Mouse (Mus musculus) kidney, postnatal 14 days (tissue): Measurements from ENCODE around the gene Aox4.

Experiments used
- DNase-seq: peaks from one replicate; pipeline ENCODE4 v3.0.0; 2022; ENCODE audit warnings: mixed read lengths

Gene Aox4

DNA sequence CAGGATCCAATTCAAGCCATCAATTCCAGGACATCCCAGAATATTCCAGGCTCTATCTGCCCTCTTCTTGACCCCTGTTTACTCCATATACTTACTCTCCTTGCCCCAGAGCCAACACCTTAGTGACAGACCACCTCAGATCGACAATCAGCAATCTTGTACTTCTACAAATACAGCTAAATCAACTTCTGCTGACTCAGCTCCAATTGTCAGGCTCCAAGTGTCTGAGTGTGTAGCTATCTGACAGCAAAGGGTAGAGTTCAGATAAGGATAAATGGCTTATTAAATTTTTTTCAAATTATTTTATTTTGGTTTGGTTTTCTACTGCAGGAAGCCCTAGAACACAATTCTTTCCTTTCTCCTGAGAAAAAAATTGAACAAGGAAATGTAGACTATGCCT, 38.3 kb downstream of the Aox4 start:
- DNase-seq, result no peak

DNA sequence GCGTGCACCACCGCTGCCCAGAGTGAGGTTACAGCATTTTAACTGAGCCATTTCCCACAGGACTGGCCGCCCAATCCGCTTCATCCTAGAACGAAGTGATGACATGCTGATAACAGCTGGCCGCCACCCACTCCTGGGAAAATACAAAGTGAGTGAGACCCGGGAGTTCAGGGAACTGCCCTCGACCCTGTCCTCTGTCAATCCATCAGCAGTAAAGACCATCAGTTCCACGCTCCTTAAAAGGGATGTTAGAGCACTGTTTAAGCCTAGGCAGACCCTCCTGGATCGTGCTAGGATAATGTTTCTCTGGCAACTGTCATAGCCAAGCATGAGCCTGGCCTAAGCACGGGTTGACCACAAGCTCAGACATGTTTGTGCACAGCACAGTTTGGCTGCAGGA, 43.3 kb downstream of the Aox4 start:
- no peak for DNase-seq

DNA sequence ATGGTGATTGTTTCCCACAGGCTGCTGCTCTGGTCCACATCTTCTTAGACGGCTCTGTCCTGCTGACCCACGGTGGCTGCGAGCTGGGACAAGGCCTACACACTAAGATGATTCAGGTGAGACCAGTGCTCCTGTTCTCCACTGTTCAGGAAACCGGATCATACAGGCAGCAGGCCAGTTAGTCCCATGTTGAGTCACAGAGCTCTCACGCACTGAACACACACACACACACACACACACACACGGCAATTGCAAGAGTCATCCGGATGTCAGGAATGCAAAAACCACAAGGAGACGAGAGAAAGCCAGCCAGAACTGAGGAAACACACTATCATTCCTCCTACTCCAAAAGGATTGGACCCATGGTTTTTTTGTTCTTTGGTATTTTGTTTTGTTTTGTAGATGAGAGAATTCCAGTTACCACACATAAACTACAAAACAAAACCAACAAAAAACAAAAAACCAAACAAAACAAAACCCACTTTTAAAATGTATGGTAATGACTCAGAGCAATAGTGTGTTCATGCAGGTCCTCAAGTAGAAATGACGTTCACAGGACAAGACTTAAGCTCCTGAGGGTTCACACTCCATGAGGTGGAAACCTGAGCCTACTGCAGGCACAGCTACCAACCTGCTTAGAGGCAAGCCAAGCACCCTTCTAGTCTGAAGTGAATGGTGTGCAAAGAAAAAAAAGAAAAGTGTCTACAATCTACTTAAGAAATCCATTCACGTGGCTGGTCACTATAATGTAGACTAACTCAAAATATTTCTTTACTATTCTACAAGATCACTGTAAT, 47.2 kb downstream of the Aox4 start:
- peak; percentile 14 for DNase-seq

DNA sequence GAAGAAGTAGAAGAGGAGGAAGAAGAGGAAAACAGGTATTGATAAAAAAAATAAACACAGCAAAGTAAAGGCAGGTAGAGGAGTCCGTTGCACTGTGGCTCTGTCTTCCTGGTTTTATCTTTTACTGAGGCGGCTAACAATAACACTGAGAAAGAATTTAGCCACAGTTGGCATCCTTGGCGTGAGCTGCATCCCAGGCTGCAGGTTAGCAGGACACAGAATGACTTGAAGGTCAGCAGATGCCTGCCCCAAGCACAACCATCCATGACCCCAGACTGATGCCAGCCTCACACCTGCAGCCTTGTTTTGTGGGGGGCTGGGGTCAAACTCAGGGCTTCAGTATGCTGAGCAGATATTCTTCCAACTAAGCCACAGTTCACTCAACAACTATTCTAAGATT, 50.1 kb downstream of the Aox4 start:
- no peak for DNase-seq

DNA sequence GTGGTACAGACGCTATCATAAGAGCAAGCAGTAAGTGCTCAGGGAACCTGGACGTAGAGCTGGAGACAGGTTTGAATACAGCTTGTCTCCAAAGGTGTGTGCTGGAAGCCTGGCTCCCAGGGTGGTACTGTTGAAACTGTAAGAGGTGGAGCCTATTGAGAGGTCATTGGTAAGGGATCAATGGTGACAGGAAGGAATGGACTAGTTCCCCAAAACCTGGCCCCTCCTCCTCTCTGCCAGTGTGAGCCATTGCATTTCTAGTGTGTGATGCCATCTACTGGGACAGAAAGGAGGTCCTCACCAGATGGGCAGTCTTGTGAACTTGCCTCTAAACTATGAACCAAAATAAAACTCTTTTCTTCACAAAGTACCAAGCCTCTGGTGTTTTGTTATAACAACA, 58.0 kb downstream of the Aox4 start:
- DNase-seq, result no peak

DNA sequence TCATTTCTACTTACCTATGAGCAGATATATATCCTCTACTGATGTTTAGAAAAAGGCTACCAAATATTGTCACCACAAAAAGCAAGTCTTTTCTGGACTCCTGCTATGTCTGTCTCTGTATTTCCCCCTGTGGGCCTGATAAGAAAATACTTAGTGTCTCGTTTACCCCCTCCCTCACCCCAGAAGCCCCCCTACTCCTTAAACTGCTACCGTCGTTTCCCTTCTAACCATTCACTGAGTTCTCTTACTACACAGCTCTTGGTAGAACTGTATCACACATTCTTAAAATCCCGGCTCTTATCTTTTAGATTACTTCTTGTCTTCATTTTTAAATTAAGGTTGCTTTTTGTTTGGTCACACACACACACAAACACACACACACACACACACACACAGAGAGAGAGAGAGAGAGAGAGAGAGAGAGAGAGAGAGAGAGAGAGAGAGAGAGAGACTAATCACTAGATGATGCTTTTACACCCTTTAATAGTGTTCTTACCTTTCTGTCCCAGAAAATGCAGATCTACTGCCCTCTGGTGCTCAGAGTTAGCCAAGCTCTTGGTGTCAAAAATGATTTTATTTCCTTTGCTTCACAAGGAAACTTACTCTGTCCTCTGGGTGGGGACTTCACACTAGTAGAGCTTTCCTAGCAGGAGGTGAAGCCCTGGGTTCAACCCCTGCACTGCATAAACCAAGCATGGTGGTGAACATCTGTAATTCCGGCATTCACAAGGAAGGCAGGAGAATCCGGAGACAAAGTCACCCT, 60.8 kb downstream of the Aox4 start:
- peak; percentile 54 for DNase-seq

DNA sequence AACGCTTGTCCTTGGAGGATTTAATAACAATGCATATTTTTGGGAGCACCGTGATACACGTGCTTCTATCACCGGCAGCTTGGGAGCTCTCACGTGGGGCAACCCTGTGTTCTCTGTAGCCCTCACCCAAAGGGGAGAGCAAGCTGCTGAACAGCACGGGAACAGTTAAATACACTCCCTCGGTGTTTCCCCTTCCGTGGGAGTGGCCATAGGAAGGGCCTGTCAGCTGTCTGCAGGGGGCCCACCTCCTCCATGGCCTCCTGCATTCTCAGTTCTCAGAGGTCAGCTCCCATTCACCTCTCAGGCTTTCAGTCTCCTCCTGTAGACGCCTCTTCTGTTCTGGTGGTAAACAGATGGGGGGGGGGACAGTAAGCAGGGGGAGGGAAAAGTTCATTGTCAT, 65.7 kb downstream of the Aox4 start:
- no peak for DNase-seq

DNA sequence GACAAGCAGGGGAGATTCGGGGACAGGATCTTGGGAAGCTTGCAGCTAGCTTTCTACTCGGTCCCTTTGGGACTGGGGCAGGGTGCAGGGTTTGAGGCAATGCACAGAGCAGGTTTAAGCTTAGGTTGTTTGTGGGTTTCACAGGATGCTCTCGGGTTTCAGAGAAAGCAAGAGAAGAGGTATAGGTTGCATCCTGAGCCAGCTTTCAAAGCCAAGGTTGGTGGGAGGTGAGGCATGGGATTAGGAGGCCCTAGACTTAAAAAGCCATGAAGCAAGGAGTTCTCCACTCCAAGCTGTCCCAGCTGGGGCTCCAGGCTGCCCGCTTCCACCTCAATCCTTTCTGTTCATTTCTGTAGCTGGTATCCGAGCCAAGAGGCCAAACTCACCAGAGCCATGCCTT, 67.8 kb downstream of the Aox4 start, which contains the start of gene Aox2:
Gene Aox2, plus strand, starts transcription at position 301 of the 400 bp plus-strand sequence.
- no peak for DNase-seq

DNA sequence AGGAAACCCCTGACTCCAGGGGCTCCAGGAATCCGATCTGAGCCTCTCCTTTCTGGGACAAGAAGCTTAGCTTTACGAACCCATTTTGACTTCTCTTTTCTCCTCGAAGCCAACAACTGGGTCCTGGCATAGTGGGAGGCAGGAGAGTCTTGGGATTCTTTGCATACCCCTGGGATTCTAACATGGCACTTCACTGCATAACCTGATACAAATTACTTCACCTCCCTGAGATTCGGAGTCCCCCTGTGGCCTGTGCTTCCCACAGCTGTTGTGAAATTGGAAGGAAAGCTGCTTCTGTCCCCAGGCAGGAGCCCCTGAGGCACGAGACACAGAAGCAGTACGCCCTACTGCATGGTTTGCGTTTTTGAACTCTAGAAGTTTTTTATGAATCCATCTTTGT, 68.3 kb downstream of the Aox4 start:
- no peak for DNase-seq

DNA sequence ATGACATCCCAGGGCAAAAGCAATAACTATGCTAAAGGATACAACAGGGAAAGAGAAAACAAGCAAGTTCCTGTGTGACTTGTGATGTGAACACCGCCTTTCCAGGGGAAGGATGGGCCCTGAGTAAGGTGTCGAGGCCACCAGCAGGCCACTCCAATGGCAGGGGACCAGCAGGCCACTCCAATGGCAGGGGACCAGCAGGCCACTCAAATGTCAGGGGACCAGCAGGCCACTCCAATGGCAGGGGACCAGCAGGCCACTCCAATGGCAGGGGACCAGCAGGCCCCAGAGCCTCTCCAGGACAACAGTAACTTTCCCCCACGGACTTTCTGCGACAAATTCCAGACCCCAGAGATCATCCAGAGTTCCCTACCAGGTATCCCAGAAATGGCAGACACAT, 70.2 kb downstream of the Aox4 start:
- DNase-seq, result no peak

DNA sequence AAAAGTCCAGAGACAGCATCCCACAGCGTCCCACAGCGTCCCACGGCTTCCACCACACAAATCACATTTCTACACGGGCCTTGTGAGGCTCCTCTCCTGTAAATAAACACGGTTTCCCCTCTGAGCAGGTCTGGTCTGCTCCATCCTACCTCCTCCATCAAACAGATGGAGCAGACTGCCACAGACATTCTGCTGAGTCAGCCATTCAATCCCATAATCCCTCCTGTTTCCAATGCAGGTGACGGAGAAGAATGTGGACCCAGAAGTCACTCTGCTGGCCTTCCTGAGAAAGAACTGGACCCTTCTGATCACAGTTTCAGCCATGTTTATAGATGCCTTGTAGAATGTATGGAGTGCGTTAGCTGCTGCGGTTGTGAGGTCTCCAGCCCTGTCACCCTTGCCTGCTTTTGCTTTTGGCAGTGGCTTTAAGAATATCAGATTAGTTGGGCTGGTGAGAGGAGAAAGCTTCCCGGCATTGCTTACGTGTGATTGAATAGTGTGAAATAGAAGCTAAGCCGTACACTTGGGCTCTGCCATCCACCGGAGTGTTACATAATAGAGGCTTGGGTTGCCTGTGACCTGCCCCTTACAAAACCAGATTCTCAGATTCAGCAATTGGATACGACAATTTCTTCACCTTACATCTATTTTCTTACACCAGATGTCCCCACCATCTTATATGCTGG, 70.9 kb downstream of the Aox4 start:
- DNase-seq, result no peak

DNA sequence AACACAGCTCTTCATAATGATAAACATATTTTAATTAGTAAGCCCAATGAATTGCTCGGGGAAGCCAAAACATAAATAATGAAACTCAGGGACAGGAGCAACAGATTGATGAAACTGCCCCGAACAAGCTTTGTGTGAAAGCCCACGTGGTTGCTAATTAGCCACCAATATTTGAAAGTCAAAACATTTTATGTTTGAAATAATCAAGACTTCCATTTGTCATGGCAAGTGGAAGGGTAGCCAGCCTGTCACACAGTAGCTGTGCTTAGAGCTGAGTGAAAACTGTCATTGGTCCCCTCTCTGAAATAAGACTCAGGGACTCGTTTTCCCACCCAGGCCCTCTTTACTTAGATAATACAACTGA, 71.4 kb downstream of the Aox4 start:
- DNase-seq, result no peak

DNA sequence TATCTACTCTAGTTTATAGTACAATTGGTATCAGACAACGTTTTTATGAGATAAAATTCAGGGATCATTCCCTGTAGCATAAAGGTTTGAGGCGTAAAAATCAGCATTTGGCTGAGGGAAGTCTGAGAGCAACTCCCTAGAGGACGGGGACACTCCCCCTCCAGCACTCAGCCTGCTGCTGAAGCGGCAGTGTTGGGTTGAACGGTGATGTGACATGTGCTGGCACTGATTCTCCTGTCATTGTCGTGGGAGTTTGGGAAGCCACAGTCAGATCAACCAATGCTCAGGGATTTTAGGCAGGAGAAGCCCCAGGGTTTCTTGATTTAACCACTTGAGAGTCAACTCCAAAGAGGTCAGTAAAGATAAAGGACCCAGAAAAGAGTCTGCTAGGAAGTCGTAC, 74.3 kb downstream of the Aox4 start:
- DNase-seq, result no peak

DNA sequence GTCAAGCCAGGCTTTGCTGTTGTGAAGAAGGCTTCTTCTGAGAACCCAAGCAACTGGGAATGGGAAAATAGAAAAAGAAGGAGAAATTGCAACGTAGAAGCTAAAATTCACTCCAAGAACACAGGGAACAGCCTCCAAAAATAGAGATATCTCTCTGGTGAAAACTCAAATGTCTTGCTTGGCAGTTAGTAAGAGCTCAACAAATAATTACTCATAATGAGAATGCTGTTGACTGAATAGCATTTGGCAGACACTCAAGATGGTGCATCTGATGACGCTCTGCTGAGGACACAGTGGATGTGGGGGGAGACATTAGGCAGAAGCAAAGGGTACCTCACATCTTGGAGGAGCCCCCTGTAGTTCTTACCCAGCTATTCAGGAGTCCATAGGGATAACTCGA, 77.9 kb downstream of the Aox4 start:
- no peak for DNase-seq

DNA sequence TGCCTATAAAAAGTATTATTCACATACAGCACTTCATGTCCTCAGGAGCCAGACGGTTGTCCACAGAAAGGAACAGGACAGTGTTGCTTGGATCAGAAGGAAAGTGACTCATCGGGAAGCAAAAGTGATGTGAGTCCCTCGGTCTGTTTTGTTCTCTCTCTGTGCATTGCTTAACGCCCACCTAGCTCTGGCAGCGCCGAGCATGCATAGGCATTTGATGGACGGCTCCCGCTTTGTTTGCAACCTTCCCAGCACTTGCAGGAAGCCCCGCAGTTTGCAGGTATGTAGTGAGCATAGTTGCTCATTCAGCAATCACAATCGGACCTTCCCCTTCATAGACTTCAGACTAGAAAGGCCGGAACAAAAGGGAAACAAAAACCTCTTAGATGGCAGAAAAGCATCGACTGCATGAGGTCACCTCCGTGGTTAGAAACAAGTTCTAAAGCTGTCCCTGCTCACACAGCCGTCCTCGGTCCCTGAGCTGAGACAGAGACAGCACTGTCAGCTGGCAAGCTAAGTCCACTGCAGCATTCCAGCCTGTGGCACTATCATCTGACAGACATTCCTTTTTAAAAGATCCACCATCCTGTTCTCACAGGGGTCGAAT, 79.8 kb downstream of the Aox4 start:
- DNase-seq, result no peak

DNA sequence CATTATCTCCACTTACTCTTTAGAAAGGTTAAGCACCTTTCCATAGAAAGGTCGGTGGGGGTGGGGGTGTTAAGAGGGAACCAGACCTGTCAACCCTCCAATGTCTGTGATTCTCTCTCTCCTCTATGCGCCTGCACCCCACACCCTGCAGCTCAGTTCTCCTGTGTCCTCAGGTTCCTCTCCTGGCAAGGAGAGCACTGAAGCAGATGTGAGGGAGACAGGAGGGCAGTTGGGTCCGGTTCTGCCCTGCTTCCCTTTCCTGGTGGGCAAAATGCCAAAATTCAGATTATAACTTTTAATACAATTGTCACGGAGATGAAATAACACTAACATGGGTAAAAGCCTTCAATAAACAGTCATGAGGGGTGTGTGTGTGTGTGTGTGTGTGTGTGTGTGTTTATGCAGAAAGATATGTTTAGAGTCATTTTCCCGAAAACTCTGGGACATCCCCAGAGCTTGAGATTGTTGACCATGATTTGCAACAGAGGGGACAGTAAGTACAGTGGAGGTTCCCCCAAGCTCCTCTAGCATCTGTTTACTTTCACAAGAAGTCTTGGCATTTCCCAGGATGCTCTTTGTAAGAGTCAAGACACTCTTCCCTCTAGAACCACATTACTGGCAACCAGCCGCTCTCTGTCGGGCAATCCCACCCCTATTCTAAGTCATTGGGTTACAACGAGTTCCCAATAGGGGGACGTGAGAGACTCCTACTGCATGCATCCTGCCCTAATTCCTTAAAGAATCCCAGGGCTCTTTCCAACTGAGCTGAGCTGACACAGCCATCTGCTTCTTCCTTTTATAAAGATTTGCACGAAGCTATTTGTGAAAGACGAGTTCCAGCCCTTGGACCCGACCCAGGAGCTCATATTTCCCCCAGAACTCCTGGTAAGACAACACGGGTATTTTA, 81.5 kb downstream of the Aox4 start:
- no peak for DNase-seq

DNA sequence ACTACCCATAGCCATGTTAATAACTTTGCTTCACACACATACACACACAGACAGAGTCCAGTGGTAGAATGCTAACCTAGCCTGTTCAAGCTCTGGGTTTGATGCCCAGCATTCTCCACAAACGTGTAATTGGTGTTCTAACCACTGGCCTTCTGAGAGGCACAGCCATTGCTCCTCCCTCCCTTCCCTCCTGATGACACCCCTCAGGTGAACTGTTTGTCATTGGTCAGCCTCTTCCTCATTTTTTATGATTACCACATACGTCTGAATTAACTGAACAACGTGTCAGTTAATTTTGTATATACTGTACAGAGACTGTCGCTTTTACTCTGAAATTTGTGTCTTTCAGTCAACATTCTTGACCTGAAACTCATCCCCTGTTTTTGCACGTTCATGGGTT, 84.5 kb downstream of the Aox4 start:
- DNase-seq, result no peak

DNA sequence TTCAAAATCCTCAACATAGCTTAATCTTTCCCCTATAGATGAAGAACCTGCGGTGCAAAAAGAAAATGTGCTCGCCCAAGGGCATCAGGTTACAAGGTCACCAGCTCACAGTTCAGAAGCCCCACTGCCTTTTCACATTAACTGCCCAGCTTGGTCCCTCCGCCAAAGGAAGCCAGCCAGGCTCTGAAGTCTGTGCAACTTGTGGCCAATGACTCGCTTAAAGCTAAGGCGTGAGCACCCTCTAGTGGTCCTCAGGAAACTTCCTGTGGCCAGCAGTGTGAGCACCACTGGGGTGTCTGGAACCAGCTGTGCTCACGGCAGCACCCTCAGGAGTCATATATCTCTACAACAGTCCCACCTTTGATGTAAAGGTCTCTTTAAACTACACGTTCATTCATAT, 86.1 kb downstream of the Aox4 start:
- DNase-seq, result peak; percentile 81

DNA sequence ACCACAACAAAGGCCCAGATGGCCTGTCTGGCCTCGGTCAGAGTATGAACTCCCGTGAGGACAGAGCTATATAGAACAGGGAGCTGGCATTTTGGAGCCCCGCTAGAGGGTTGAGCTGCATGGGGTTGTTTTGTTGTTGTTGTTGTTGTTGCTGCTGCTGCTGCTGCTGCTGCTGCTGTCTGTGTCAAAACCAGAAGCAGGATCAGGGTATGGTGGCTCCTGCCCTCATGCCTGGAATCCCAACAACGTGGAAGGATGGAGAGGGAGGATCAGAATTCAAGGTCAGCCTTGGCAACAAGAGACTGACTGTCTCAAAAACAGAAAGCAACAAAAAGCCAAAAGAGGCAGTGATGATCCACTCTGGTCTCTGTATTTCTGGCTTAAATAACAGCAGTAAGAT, 86.6 kb downstream of the Aox4 start:
- DNase-seq, result no peak

DNA sequence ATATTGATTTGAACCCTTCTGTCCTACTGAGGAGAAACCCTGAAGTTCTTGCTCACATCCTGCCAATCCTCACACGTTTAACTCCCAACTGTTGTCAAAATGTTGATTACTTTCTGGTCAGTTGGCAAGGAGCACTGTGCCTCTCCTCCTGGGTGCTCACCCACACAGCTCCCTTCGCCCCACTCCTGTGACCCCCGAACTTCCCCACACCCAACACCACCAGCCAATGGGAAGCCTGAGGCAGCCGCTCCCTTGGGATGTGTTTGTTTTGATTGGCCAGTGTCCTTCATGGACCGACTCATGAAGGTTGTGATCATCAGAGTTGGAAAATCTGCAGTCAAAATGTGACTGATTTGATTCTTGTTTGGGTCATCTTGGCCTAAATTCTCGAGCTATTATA, 88.2 kb downstream of the Aox4 start:
- no peak for DNase-seq

DNA sequence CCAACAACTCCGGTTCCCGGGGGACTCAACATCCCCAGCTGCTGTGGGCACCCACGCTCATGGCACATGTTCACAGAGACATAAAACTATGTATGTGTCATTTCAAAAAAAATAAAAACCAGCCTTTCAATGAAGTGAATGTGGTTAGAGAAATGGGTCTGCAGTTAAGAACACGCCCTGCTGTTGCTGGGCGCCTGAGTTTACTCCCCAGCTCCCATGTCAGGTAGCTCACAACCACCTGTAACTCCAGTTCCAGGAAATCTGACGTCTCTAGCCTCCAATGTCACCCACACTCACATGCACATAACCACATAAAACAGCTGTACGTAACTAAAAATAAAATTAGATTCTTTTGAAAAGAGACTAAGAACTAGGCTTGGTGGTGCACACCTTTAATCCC, 90.9 kb downstream of the Aox4 start:
- DNase-seq, result no peak

DNA sequence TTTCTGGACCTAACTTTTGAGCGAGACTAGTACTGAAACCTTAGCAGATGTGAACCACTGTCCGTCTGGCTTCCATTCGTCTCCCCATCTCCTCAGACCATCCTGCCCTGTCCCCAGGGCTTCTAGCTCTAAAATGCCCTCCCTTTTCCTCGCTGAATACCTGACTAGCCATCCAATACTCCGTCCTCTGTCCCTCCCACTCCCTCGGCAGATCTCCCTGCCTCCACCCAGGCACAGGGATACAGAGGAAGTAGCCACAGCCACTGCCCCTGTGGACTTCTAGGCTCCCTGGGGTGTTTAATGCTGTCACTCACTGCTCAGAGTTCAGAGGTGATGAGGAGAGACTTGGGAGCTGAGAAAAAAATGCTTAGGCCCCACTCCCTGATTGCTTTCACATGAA, 91.8 kb downstream of the Aox4 start:
- DNase-seq, result no peak

DNA sequence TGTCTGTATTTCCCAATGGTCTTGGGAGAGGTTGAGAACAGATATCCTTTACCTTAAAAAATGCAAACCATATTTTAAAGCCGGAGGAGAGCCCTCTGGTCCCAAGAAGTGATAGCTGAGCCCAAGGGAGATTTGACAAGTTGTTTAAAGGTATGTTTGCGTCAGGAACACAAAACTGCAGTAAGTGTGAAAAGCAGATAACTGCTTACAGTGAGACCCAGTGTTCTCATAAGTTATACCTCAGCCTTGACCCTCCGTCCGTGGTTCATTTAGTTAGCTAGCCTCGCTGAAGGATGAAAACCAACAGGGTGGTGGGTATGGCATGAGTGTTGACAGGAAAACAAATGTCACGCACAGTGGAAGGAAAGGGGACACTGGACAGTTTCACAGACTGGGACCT, 92.8 kb downstream of the Aox4 start:
- DNase-seq, result no peak
